ENCODE assay signal across 16 mouse cellular contexts in genomic region chr14:118868102-118868724, GRCm38 (mm10). TPM values are rescaled to one million over a fixed set of nuclear protein-coding genes. Genes with fewer than 3 reads are reported as not detected.
DNase-seq lines count a peak whose midpoint lies in the region; ATAC-seq and TF ChIP-seq lines count a peak whose summit lies in the region.
"Had no signal": no experiment of that assay in that cellular context is flagged by ENCODE, and none has a peak within 500 bp of the region (broad histone marks: within the 10 kb centered on the region; RNA-seq: fewer than 3 reads in every experiment).

No protein-coding gene starts in this region.

- no peaks in the 10 kb centered on the region for H3K9me3 ChIP-seq in hindbrain, embryonic 14.5 days (ENCODE audit: control insufficient read depth, low read length)
- no peaks in the 10 kb centered on the region for H3K9me3 ChIP-seq in hindbrain, embryonic 13.5 days
- no peaks in the 10 kb centered on the region for H3K9me3 ChIP-seq in midbrain, embryonic 14.5 days (ENCODE audit: control insufficient read depth, low read length)
- no peaks in the 10 kb centered on the region for H3K9me3 ChIP-seq in midbrain, embryonic 15.5 days
- H3K9me3 ChIP-seq in embryonic facial prominence, embryonic 14.5 days (ENCODE audit: control insufficient read depth, low read length), result no peaks in the 10 kb centered on the region
- H3K9me3 ChIP-seq in intestine, postnatal 0 days (ENCODE audit: control insufficient read depth), result no peaks in the 10 kb centered on the region
- H3K9me3 ChIP-seq: heart, embryonic 10.5 days; limb, embryonic 13.5 days; neural tube, embryonic 12.5 days had no signal

- peak; percentile 54; the same call in 1 of the 2 replicates for ATAC-seq in hindbrain, embryonic 14.5 days (ENCODE audit: low FRiP score)
- no peak for ATAC-seq in hindbrain, embryonic 13.5 days (ENCODE audit: low FRiP score)
- ATAC-seq in midbrain, embryonic 14.5 days (ENCODE audit: low FRiP score, low TSS enrichment), result no peak
- ATAC-seq in midbrain, embryonic 15.5 days (replicated peaks), result no peak
- 0 out of 2 replicates have a peak, but pooled peaks have one; percentile 35 for ATAC-seq in embryonic facial prominence, embryonic 14.5 days (ENCODE audit: low read depth)
- no peak for ATAC-seq in intestine, postnatal 0 days
- ATAC-seq: inflammation-experienced regulatory T-cells, adult 6 months had no signal

- H3K27ac ChIP-seq in hindbrain, embryonic 14.5 days, result no peak overlapping the region
- no peak overlapping the region for H3K27ac ChIP-seq in hindbrain, embryonic 13.5 days
- no peak overlapping the region for H3K27ac ChIP-seq in midbrain, embryonic 14.5 days (replicated peaks; ENCODE audit: low read depth, low read length)
- H3K27ac ChIP-seq in midbrain, embryonic 15.5 days, result no peak overlapping the region
- H3K27ac ChIP-seq in embryonic facial prominence, embryonic 14.5 days (replicated peaks; ENCODE audit: low read depth, low read length), result no peak overlapping the region; the same call in 1 of the 2 replicates
- H3K27ac ChIP-seq in intestine, postnatal 0 days (ENCODE audit: low read depth, low read length), result no peak overlapping the region
- H3K27ac ChIP-seq: heart, embryonic 10.5 days; limb, embryonic 13.5 days; liver, embryonic 14.5 days; neural tube, embryonic 12.5 days had no signal

- no peak overlapping the region for H3K4me3 ChIP-seq in hindbrain, embryonic 14.5 days (replicated peaks; ENCODE audit: low read length)
- H3K4me3 ChIP-seq in hindbrain, embryonic 13.5 days, result no peak overlapping the region
- H3K4me3 ChIP-seq in midbrain, embryonic 14.5 days (replicated peaks; ENCODE audit: low read depth, low read length), result no peak overlapping the region
- H3K4me3 ChIP-seq in midbrain, embryonic 15.5 days, result no peak overlapping the region
- H3K4me3 ChIP-seq in embryonic facial prominence, embryonic 14.5 days (ENCODE audit: low read depth, low read length), result no peak overlapping the region
- no peak overlapping the region for H3K4me3 ChIP-seq in intestine, postnatal 0 days (ENCODE audit: low read depth, low read length)
- H3K4me3 ChIP-seq: heart, embryonic 10.5 days; limb, embryonic 13.5 days; neural tube, embryonic 12.5 days had no signal

- no peaks in the 10 kb centered on the region for H3K27me3 ChIP-seq in hindbrain, embryonic 14.5 days (ENCODE audit: control insufficient read depth, insufficient read depth, low read length)
- no peaks in the 10 kb centered on the region for H3K27me3 ChIP-seq in hindbrain, embryonic 13.5 days
- no peaks in the 10 kb centered on the region for H3K27me3 ChIP-seq in midbrain, embryonic 14.5 days (ENCODE audit: control insufficient read depth, insufficient read depth, low read length)
- no peaks in the 10 kb centered on the region for H3K27me3 ChIP-seq in midbrain, embryonic 15.5 days (replicated peaks)
- H3K27me3 ChIP-seq in embryonic facial prominence, embryonic 14.5 days (replicated peaks; ENCODE audit: control insufficient read depth, insufficient read depth, low read length), result no peaks in the 10 kb centered on the region
- H3K27me3 ChIP-seq in intestine, postnatal 0 days (replicated peaks; ENCODE audit: control insufficient read depth, insufficient read depth, low read length), result no peaks in the 10 kb centered on the region
- H3K27me3 ChIP-seq: limb, embryonic 13.5 days; neural tube, embryonic 12.5 days had no signal

- no peaks in the 10 kb centered on the region for H3K36me3 ChIP-seq in hindbrain, embryonic 14.5 days (replicated peaks; ENCODE audit: control insufficient read depth, insufficient read depth)
- H3K36me3 ChIP-seq in hindbrain, embryonic 13.5 days, result peaks cover 21% of the 10 kb centered on the region
- peaks cover 12% of the 10 kb centered on the region for H3K36me3 ChIP-seq in midbrain, embryonic 14.5 days (ENCODE audit: control insufficient read depth, insufficient read depth, low read length)
- no peaks in the 10 kb centered on the region for H3K36me3 ChIP-seq in midbrain, embryonic 15.5 days (replicated peaks)
- no peaks in the 10 kb centered on the region for H3K36me3 ChIP-seq in embryonic facial prominence, embryonic 14.5 days (ENCODE audit: control insufficient read depth, insufficient read depth, low read length)
- no peaks in the 10 kb centered on the region for H3K36me3 ChIP-seq in intestine, postnatal 0 days (ENCODE audit: control insufficient read depth, insufficient read depth)
- H3K36me3 ChIP-seq: heart, embryonic 10.5 days had no signal

- 0 out of 2 replicates have a peak, but pooled peaks cover 7% of the 10 kb centered on the region for H3K4me1 ChIP-seq in hindbrain, embryonic 14.5 days (replicated peaks; ENCODE audit: control insufficient read depth, insufficient read depth, low read length)
- peaks cover 5% of the 10 kb centered on the region; the same call in 1 of the 2 replicates for H3K4me1 ChIP-seq in hindbrain, embryonic 13.5 days (replicated peaks)
- no peaks in the 10 kb centered on the region for H3K4me1 ChIP-seq in midbrain, embryonic 14.5 days (ENCODE audit: control insufficient read depth, insufficient read depth, low read length)
- H3K4me1 ChIP-seq in midbrain, embryonic 15.5 days, result no peaks in the 10 kb centered on the region
- H3K4me1 ChIP-seq in embryonic facial prominence, embryonic 14.5 days (ENCODE audit: control insufficient read depth, insufficient read depth, low read length), result peaks cover 9% of the 10 kb centered on the region; the same call in 1 of the 2 replicates
- no peaks in the 10 kb centered on the region for H3K4me1 ChIP-seq in intestine, postnatal 0 days (replicated peaks; ENCODE audit: control insufficient read depth, insufficient read depth, low read length)
- H3K4me1 ChIP-seq: heart, embryonic 10.5 days; neural tube, embryonic 12.5 days had no signal

- no peak overlapping the region for H3K4me2 ChIP-seq in hindbrain, embryonic 14.5 days (replicated peaks)
- H3K4me2 ChIP-seq in hindbrain, embryonic 13.5 days, result no peak overlapping the region
- H3K4me2 ChIP-seq in midbrain, embryonic 14.5 days (ENCODE audit: low read length), result no peak overlapping the region
- no peak overlapping the region for H3K4me2 ChIP-seq in midbrain, embryonic 15.5 days
- H3K4me2 ChIP-seq in embryonic facial prominence, embryonic 14.5 days (ENCODE audit: low read depth, low read length), result no peak overlapping the region
- H3K4me2 ChIP-seq in intestine, postnatal 0 days (replicated peaks; ENCODE audit: low read depth), result no peak overlapping the region
- H3K4me2 ChIP-seq: limb, embryonic 13.5 days; neural tube, embryonic 12.5 days had no signal

- WGBS in hindbrain, embryonic 14.5 days, result 75% methylated on average over 13 of the region's 13 CpGs
- WGBS in hindbrain, embryonic 13.5 days, result 77% methylated on average over 13 of the region's 13 CpGs
- WGBS in midbrain, embryonic 14.5 days, result 70% methylated on average over 13 of the region's 13 CpGs
- 73% methylated on average over 13 of the region's 13 CpGs for WGBS in midbrain, embryonic 15.5 days
- WGBS in embryonic facial prominence, embryonic 14.5 days, result 62% methylated on average over 13 of the region's 13 CpGs
- WGBS in intestine, postnatal 0 days, result 86% methylated on average over 13 of the region's 13 CpGs

- TF ChIP-seq CTCF in intestine, postnatal 0 days (IDR thresholded peaks at IDR 0.05; ENCODE audit: low read depth), result no peak

- no peak overlapping the region for H3K9ac ChIP-seq in hindbrain, embryonic 14.5 days
- H3K9ac ChIP-seq in hindbrain, embryonic 13.5 days, result no peak overlapping the region
- H3K9ac ChIP-seq in midbrain, embryonic 14.5 days (replicated peaks; ENCODE audit: low read length), result no peak overlapping the region
- H3K9ac ChIP-seq in midbrain, embryonic 15.5 days, result no peak overlapping the region
- H3K9ac ChIP-seq in embryonic facial prominence, embryonic 14.5 days (ENCODE audit: low read depth, low read length), result no peak overlapping the region
- no peak overlapping the region for H3K9ac ChIP-seq in intestine, postnatal 0 days (ENCODE audit: low read depth, low read length)
- H3K9ac ChIP-seq: limb, embryonic 13.5 days; liver, embryonic 14.5 days; neural tube, embryonic 12.5 days had no signal

- DNase-seq in cerebellum, postnatal 14 days, result peak; percentile 42 to 44
- no peak for DNase-seq in cerebellum, adult 9-11 months
- DNase-seq in hindbrain, embryonic 14.5 days (ENCODE audit: low spot score), result no peak
- DNase-seq in midbrain, embryonic 14.5 days, result peak; percentile 40
- peak; percentile 58 for DNase-seq in embryonic facial prominence, embryonic 14.5 days (ENCODE audit: low spot score)
- DNase-seq: gastrocnemius, postnatal 25 days; heart, postnatal 10 days; thymus, postnatal 25 days had no signal

RNA-seq across cellular contexts. Expression of gene Dzip1, which starts 57.0 kb away (rescaled TPM):
- 105 and 122 TPM in 2 replicates for polyA plus RNA-seq in hindbrain, embryonic 14.5 days (2014; fragmentation: Nextera tagmentation; extraction: Ambion mirVana)
- 56.3 and 57.0 TPM in 2 replicates for polyA plus RNA-seq in hindbrain, embryonic 13.5 days (2015; fragmentation: Nextera tagmentation; extraction: Ambion mirVana)
- 94.5 and 105 TPM in 2 replicates for polyA plus RNA-seq in midbrain, embryonic 14.5 days (2014; fragmentation: Nextera tagmentation; extraction: Ambion mirVana)
- 88.1 and 88.6 TPM in 2 replicates for polyA plus RNA-seq in midbrain, embryonic 15.5 days (2015; fragmentation: Nextera tagmentation; extraction: Ambion mirVana)
- polyA plus RNA-seq in embryonic facial prominence, embryonic 14.5 days (2014; fragmentation: Nextera tagmentation; extraction: Ambion mirVana), result 20.0 and 23.3 TPM in 2 replicates
- 2.7 and 3.2 TPM in 2 replicates for polyA plus RNA-seq in intestine, postnatal 0 days (2015; fragmentation: Nextera tagmentation; extraction: Ambion mirVana)

Comparison
In these comparisons a context has a peak if more than half of its experiments do, and no peak if none do; other contexts are left out.
1. DNase-seq: peak in cerebellum, postnatal 14 days (2 of 2), midbrain, embryonic 14.5 days (single experiment) and embryonic facial prominence, embryonic 14.5 days (single experiment); none in cerebellum, adult 9-11 months (single experiment) and hindbrain, embryonic 14.5 days (single experiment).
2. ATAC-seq: peak in hindbrain, embryonic 14.5 days (single experiment) and embryonic facial prominence, embryonic 14.5 days (single experiment); none in hindbrain, embryonic 13.5 days (single experiment), midbrain, embryonic 14.5 days (single experiment), midbrain, embryonic 15.5 days (single experiment) and intestine, postnatal 0 days (single experiment).